Mouse (Mus musculus) adrenal gland, postnatal 36 days (tissue): ENCODE measurements around the gene Plg. TPM values are rescaled to one million over a fixed set of nuclear protein-coding genes. Genes with fewer than 3 reads are reported as not detected.

ENCODE experiments used
- DNase-seq, 2 experiments: peaks; one replicate each; pipeline ENCODE4 v3.0.0; 2021; ENCODE audit warnings: mixed read lengths in 1 of 2
- long read RNA-seq, 2 experiments: library from polyadenylated mRNA; stranded (forward); transcript quantifications; one replicate each; pipeline ENCODE4 v2.0.0; 2021; ENCODE audit warnings: borderline sequencing depth in 2 of 2
- total RNA-seq, 2 experiments: library from RNA; stranded (reverse); gene quantifications; 2 replicates each; pipeline ENCODE4 v1.2.3; 2021

Plg gene
- under 1 TPM in 1 of 2 experiments, not detected in 1; 0.63 TPM for total RNA-seq
- long read RNA-seq, experiment 1, partial matches to known transcripts: 1 of 1 reads
- long read RNA-seq, experiment 1, other reads (novel, unspliced or antisense): 0 of 1 reads
- long read RNA-seq, experiment 2, partial matches to known transcripts: 2 of 2 reads
- long read RNA-seq, experiment 2, other reads (novel, unspliced or antisense): 0 of 2 reads

GRCm38 (mm10) chr17:12377981-12378705 is at the start of gene Plg:
Gene Plg (plus strand): TSS chr17:12378608.
- no peak for DNase-seq

DNA sequence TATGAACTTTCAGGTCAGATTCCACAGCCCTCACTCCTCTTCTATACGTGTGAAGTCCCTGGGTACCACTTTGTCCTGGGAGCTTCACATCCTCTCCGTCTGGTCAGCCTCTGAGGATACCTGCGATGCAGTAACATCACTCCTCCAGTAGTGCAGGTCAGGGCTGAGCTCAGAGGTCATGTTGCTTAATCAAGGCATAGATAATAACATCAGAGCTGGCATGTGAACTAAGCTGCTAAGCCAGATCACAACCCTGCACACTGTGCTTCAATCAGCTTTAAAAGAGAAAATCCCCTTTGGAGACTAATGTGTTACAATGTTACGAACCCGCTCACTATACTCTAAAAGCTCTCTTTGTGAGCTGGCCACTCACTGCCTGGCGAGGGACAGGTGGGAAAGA is 43.3 kb upstream of the Plg start:
- DNase-seq: no peak

- no peak for DNase-seq
Observed at GRCm38 (mm10) chr17:12336073-12336868, 42.1 kb upstream of the Plg start.

GRCm38 (mm10) chr17:12337156-12337555 is 41.3 kb upstream of the Plg start:
- DNase-seq: no peak

DNA sequence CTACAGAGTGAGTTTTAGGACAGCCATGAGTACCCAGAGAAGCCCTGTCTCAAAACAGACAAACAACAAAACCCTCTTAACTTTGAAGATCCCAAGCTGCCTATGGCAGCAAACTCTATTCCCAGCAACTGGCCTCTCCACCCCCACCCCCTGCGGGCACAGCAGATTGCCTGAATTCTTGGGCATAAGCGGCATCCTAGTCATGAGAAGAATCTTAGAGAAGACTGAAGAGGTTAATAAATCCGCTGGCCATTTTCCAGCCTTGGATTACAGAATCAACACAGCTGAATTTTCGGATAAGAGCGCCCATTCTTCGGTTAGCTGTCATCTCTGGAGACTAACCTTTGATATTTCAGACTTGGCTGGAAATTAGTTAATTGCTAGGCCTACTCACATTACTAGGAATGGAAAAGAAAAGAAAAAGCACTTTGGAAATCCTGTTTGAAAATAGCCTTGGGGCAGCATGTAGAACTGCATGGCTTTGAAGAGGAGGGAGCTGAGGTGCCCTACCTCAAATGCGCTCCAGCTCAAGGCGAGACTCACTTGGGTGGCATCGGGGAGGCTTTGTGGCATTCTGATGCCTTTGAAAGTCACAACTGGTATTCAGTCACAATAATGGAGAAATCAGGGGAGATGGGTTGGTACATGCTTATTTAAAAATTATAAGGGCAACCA is 34.6 kb upstream of the Plg start:
- DNase-seq: no peak

GRCm38 (mm10) chr17:12347462-12347861 is 30.9 kb upstream of the Plg start:
- no peak for DNase-seq

DNA sequence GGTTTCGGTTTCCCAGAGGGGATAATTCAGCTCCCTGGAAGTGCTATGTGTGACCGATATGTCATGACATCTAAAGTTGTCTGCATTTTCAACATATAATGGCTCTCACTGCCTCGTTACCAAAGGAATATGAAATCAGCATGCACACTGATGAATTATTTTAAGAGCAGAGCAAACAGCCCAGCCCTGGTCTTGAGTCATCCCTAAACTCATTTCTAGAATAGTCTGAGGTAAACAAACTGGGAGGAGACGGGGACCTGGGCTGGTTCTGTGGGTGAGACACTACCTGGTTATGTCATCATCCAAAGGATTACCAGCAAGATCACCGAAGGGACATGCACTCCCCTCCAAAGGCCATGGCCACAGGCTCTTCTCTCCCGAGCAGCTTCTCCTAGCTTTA is 26.8 kb upstream of the Plg start:
- no peak for DNase-seq

GRCm38 (mm10) chr17:12352781-12353180 is 25.6 kb upstream of the Plg start:
- DNase-seq: no peak

DNA sequence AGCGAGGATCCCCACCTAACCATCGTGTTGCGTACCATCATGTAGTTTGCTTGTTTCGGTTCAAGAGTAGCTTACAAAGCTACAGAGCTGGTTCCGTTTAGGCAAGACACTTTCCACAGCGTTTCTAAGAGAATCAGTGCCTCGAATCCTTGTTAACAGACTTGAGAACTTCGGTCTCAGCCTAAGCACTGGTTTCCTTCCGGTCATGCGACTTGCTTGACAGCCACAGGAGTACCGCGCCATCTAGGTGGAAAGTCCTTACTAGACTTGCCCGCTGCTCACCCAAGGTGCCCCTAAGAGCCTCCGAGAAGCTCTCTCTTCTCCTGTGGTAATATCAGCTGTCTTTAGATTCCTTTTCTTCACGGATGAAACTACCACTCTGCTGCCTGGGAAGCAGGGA is 18.5 kb upstream of the Plg start:
- no peak for DNase-seq

DNA sequence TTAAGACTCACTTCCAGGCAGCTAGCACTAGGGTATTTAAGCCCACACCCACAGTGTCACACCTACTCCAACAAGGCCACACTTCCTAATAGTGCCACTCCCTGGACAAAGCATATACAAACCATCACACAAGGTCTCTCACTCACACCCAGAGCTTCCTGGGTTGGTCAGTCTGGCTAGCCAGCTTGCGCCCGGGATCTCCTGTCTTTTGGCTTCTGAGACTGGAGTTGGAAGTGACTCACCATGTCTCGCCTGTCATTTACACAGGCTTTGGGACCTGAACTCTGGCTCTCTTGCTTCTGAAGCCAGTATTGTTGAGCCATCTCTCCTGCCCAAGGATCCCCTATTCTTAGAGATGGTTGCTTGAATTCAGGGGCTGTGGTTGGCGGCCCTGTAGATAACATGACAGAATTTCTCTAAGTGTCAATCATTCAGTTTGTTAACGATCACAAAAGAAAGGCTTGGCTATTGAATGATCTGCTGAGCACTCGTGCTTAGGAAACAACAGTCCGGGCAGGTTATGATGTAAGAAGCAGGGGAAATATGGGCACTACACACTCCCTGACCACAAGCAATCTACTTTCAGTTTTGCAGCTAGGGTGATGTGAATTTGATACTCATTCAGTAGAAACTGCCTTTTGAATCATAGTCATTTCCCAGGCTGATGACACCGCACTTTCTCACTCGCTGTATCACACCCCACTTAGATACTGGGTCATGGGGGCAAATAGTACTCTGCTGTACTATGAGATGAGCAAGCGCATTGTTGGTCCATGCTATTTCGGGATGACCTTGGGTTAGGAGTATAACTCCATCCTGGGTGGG is 14.6 kb upstream of the Plg start:
- no peak for DNase-seq

GRCm38 (mm10) chr17:12364426-12364735 is 14.0 kb upstream of the Plg start:
- DNase-seq: no peak

GRCm38 (mm10) chr17:12367373-12367930 is 11.0 kb upstream of the Plg start:
- DNase-seq: peak; percentile 55 to 77

DNA sequence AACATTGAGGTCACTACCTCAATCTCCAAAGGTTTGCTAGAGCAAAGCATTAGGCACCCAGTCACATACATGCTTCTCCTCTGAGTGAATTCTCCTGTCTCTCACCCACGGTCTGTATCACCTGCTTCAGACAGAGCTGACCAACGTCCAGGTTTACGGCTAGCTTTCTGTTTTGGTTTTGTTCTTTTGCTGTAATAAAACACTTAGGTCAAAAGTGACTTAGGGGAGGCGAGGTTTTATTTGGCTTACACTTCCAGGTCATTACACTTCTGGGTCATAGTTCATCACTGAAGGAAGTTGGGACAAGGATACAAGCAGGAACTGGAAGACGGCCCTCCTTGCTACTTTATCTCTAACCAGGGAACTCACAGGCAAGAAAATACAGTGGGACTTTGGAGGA is 9.0 kb upstream of the Plg start:
- DNase-seq: no peak

DNA sequence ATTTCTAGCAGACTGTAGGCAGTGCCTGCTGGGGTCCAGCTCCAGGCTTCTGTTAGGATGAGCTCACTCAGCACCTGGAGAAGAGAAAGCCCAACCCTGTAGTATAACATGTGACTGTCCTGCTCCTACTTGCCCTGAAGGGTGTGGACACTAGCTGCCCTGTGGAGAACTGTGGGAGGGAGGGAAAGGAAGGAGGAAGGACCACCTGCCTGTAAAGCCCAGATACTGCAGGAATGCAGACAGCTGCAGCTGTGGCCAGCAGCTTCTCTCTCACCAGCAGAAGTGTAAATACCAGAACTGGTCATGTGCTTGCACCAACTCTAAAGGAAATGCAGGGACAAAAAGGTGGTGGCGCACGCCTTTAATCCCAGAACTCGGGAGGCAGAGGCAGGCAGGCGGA is 8.1 kb upstream of the Plg start:
- no peak for DNase-seq

GRCm38 (mm10) chr17:12371310-12371925 is 7.0 kb upstream of the Plg start:
- DNase-seq: no peak

GRCm38 (mm10) chr17:12372021-12372420 is 6.4 kb upstream of the Plg start:
- peak; percentile 72 to 85 for DNase-seq

DNA sequence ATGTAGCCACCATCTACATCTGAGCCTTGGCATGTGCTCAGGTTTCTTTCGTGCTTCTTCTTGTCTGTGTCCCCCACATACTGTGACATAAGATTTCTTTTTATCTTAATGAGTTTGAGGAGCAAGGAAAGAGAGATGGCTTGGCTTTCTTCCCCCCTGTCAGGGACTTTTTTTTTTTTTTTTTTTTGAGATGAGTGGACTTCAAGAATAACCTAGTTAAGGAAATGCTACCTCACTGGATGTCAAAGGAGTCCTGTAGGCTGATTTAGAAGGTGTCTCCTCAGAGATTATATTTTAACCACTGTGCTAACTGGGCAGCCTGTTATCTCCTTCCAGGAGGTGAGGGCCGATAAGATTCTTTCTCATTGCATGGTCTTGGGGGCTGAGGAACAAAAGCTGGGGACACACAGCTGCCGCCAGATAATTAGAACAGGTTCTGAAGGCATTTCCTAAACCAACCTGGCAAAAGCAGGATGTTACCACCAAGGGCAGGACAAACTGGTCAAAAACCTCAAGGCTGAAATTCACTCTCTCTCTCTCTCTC is 4.7 kb upstream of the Plg start:
- no peak for DNase-seq

DNA sequence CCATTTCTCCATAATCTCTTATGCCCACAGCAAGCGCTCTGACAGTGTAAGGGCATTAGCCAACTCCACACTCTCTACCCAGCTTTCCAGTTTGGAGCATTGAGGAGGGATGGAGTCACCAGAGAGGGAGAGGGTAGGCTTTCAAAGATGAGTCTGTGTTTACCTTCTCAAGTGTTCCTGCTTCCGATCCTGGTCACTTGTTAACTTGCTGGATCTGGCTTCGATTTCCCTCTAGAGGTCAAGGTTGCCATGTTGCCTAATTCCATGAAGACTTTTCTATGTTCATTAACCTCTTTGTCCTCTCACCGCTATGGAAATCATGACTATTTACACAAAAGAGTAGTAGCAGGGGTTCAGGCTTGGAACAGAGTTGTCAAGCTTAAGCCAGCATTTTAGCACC is 1.9 kb downstream of the Plg start:
- no peak for DNase-seq

DNA sequence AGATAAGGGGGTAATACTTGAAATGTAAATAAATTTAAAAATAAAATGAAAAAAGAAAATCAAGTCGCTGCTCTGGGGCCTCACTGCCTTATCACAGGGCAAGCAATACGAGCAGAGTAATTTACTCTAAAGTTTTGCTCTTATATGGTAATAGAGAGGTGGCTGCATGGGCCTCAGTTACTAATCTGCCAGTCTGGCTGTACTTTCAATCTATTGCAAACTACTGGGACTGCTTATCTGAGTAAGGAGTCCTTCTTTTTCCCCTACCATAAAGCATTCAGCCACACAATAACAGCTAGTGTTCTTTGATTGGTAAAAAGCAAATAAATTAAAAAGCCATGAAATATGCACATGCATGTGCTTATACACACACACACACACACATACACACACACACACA is 3.2 kb downstream of the Plg start:
- no peak for DNase-seq

DNA sequence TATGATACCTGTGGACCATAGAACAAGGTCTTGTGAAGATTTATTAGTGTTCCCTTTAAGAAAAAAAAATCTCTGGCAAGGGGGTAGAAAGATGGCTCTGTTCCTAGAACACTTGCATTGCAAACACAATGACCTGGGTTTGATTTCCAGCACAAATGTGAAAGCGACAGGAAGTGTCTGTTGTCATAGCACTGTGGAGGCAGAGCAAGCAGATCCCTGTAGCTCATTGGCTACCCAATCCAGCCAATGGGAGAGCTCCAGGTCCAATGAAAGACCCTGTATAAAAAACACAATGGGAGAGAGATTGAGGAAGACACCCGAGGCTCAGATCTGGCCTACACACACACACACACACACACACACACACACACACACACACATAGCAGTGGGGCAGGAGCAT is 4.1 kb downstream of the Plg start:
- no peak for DNase-seq
